Mouse (Mus musculus) kidney, embryonic 14.5 days (tissue): Measurements from ENCODE around the gene Actr1a. TPM values are rescaled to one million over a fixed set of nuclear protein-coding genes. Genes with fewer than 3 reads are reported as not detected.

Experiments used
- ATAC-seq: fragments of 200-750 bp; cut with Nextera tagmentation; 2 replicates; pipeline ENCODE4 v1.8.0; 2017; ENCODE audit warnings: moderate number of reproducible peaks, mild to moderate bottlenecking, moderate TSS enrichment, moderate library complexity; ENCODE audit not compliant: low FRiP score, low TSS enrichment
- H3K27ac ChIP-seq: fragments of 300-500 bp; sonication (generic); 2 replicates; pipeline ENCODE4 v1.5.1; 2014; ENCODE audit warnings: low read depth, mild to moderate bottlenecking, low read length, moderate library complexity, mixed read lengths
- H3K27me3 ChIP-seq: fragments of 300-500 bp; sonication (generic); 2 replicates; pipeline ENCODE4 v1.6.1; 2014; ENCODE audit warnings: mild to moderate bottlenecking, low read length; ENCODE audit not compliant: control insufficient read depth, insufficient read depth
- H3K36me3 ChIP-seq: fragments of 300-500 bp; sonication (generic); 2 replicates; pipeline ENCODE4 v1.6.1; 2014; ENCODE audit warnings: low read length, mixed read lengths; ENCODE audit not compliant: control insufficient read depth, insufficient read depth
- H3K4me1 ChIP-seq: fragments of 300-500 bp; sonication (generic); 2 replicates; pipeline ENCODE4 v1.6.1; 2014; ENCODE audit warnings: low read length, mixed read lengths; ENCODE audit not compliant: control insufficient read depth, insufficient read depth
- H3K4me2 ChIP-seq: fragments of 300-500 bp; sonication (generic); replicated peaks from 2 replicates; pipeline ENCODE4 v1.6.1; 2014; ENCODE audit warnings: low read depth, mild to moderate bottlenecking, low read length
- H3K4me3 ChIP-seq: fragments of 300-500 bp; sonication (generic); 2 replicates; pipeline ENCODE4 v1.5.1; 2014; ENCODE audit warnings: mild to moderate bottlenecking, low read length
- H3K9ac ChIP-seq: fragments of 300-500 bp; sonication (generic); 2 replicates; pipeline ENCODE4 v1.6.1; 2014; ENCODE audit warnings: low read depth, mild to moderate bottlenecking, low read length, moderate library complexity
- H3K9me3 ChIP-seq: fragments of 300-500 bp; sonication (generic); 2 replicates; pipeline ENCODE4 v1.6.1; 2016; ENCODE audit warnings: low read length; ENCODE audit not compliant: control insufficient read depth
- WGBS: fragments of 180-500 bp; shearing (Covaris S2); extraction: QIAGEN DNeasy Blood & Tissue Kit; methylation state at CpG from one replicate; pipeline ENCODE4 v1.1.7; 2014; 5-methylcytosine and 5-hydroxymethylcytosine counted together
- polyA plus RNA-seq: library from polyadenylated mRNA; unstranded; fragments of >200 nt; fragmentation: Nextera tagmentation; extraction: Ambion mirVana; gene quantifications from 2 replicates; pipeline ENCODE4 v1.2.1, GENCODE M21; 2014

Actr1a gene
- polyA plus RNA-seq, 1 experiment from 2014 or later = 134 TPM

DNA sequence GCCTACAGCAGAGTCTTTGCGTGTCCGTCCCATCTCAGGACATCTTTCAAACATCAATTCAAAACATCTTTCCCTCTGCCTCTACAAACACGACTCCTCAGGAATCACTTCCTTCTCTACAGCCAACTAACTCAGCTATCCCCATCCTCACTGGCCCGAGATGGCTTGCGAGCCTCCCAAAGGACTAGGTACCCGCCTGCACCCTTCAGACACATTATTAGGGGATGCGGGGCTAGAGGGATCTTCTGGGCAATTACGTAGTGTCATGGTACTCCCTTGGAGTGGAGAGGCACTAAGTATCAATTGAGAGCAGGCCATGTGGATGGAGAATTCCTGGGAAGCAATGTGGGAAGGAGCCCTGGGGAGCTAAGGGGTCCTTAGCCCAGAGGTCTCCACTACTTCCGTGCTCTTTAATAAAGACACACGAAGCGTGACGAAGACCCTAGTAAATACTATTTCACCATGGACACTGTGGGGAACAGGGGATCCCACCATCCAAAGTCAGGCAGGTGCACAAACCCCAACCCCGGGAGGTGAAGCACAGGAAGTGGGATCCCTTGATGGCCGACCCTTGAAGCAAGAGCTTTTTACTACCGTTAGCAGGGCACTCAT, 57.7 kb downstream of the Actr1a start:
- WGBS = 33% methylated on average over 15 of the region's 15 CpGs
- Histone ChIP-seq H3K9ac (peak overlapping the region; percentile 76), H3K36me3 (no peaks in the 10 kb centered on the region), H3K4me2 (peak overlapping the region; percentile 44), H3K27ac (no peak overlapping the region), H3K27me3 (no peaks in the 10 kb centered on the region), H3K9me3 (no peaks in the 10 kb centered on the region), H3K4me3 (peak overlapping the region; percentile 70), H3K4me1 (peaks cover 15% of the 10 kb centered on the region; the same call in 1 of the 2 replicates)
- peak; percentile 12 for ATAC-seq

DNA sequence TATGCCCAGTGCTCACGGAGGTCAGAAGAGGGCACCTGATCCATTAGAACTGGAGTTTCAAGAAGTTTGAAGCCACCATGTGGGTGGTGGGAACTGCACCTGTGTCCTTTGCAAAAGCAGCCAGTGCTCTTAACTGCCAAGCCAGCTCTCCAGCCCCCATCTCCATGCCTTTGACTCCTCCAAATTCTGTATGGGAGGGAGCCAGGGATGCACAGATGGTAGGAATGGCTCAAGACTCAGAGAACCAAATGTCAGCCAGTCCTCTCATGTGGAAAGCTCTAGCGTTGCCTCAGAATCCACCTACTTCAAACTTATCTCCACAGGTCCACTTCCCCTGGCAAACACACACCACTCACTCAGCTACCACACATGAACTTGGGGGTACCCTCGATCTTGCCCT, 61.6 kb downstream of the Actr1a start:
- Histone ChIP-seq H3K4me2 (no peak overlapping the region), H3K4me3 (no peak overlapping the region), H3K27me3 (no peaks in the 10 kb centered on the region), H3K4me1 (peaks cover 11% of the 10 kb centered on the region; the same call in 1 of the 2 replicates), H3K27ac (no peak overlapping the region), H3K36me3 (peaks cover 21% of the 10 kb centered on the region), H3K9me3 (no peaks in the 10 kb centered on the region), H3K9ac (no peak overlapping the region)
- ATAC-seq = no peak
- 96% methylated on average over 3 of the region's 3 CpGs for WGBS

GRCm38 (mm10) chr19:46332721-46333339, 62.7 kb downstream of the Actr1a start:
- peaks cover 12% of the 10 kb centered on the region; the same call in 1 of the 2 replicates for H3K4me1 ChIP-seq
- no peak for ATAC-seq
- H3K36me3 ChIP-seq = peaks cover 21% of the 10 kb centered on the region
- no peaks in the 10 kb centered on the region for H3K27me3 ChIP-seq
- no peak overlapping the region for H3K9ac ChIP-seq
- no peak overlapping the region for H3K4me3 ChIP-seq
- H3K4me2 ChIP-seq = no peak overlapping the region
- H3K9me3 ChIP-seq = no peaks in the 10 kb centered on the region
- no peak overlapping the region for H3K27ac ChIP-seq
- 73% methylated on average over 7 of the region's 7 CpGs for WGBS

DNA sequence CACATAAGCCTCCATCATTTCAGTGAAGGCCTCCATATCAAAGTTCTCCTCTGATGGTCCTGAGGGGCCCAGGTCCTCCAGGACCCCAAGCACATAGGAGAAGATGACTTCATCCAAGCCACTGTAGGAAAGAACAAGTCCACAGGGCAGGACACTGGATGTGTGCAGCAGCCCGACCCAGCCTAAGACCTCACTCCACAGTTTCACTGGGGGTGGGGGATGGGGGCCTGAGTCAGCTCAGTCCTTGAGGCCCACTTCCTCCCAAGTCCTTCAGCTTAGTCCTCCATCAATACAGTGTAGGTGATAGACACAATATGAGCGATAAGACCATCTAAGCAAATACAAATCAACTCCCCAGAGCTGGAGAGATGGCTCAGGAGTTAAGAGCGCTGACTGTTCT, 63.6 kb downstream of the Actr1a start:
- no peak overlapping the region for H3K4me3 ChIP-seq
- ATAC-seq = no peak
- no peak overlapping the region for H3K4me2 ChIP-seq
- H3K27me3 ChIP-seq = peaks cover 2% of the 10 kb centered on the region
- H3K36me3 ChIP-seq = peaks cover 21% of the 10 kb centered on the region
- H3K27ac ChIP-seq = no peak overlapping the region
- WGBS = 92% methylated on average over 3 of the region's 3 CpGs
- no peaks in the 10 kb centered on the region for H3K9me3 ChIP-seq
- no peak overlapping the region for H3K9ac ChIP-seq
- H3K4me1 ChIP-seq = peaks cover 8% of the 10 kb centered on the region; the same call in 1 of the 2 replicates

DNA sequence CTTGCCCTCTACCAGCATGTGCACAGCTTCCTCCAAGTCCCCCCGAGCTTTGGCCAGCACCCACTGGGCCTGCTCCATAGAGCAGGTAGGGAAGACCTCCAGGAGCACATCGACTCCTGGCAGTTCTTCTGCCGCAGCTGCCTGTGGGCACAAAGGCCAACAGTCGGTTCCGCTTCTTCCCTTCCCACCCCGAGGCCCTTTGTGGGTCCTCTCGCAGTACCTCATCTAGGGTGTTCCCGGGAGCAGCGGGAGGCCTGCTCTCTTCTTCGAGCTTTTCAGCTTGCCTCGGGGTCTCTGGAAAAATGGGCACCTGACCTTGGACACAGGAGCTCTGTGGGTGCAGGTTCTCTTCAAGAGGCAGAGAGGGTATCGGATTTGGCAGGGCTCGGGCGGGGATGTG, 64.2 kb downstream of the Actr1a start:
- peaks cover 8% of the 10 kb centered on the region for H3K27me3 ChIP-seq
- H3K9ac ChIP-seq = no peak overlapping the region; the same call in 1 of the 2 replicates
- no peak overlapping the region for H3K4me2 ChIP-seq
- H3K4me1 ChIP-seq = peaks cover 8% of the 10 kb centered on the region; the same call in 1 of the 2 replicates
- no peak for ATAC-seq
- no peaks in the 10 kb centered on the region for H3K9me3 ChIP-seq
- no peak overlapping the region for H3K4me3 ChIP-seq
- 96% methylated on average over 14 of the region's 14 CpGs for WGBS
- no peak overlapping the region for H3K27ac ChIP-seq
- peaks cover 21% of the 10 kb centered on the region for H3K36me3 ChIP-seq

DNA sequence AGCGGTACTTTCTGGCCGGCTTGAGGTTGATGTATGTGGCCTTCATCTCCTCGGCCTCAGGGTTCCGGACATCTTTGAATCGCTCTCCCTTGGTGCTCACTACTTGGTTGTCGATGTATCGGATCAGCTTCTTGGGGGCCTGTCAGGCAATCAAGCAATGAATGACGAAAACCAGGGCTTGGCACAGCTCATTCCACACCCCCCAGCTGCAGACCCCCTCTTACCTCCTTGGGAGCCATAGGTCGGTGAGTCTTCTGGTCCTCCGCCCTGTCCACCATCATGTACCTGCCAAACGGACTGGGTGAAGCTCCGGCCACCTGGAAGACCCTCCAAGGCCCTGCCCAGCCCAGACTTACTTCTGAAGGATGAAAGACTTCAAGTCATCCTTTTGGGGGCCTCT, 64.9 kb downstream of the Actr1a start:
- peaks cover 21% of the 10 kb centered on the region for H3K36me3 ChIP-seq
- 90% methylated on average over 12 of the region's 12 CpGs for WGBS
- no peak overlapping the region for H3K4me2 ChIP-seq
- H3K4me1 ChIP-seq = peaks cover 8% of the 10 kb centered on the region; the same call in 1 of the 2 replicates
- H3K4me3 ChIP-seq = no peak overlapping the region
- H3K9ac ChIP-seq = no peak overlapping the region
- H3K27me3 ChIP-seq = peaks cover 15% of the 10 kb centered on the region
- H3K9me3 ChIP-seq = no peaks in the 10 kb centered on the region
- H3K27ac ChIP-seq = no peak overlapping the region
- ATAC-seq = no peak

DNA sequence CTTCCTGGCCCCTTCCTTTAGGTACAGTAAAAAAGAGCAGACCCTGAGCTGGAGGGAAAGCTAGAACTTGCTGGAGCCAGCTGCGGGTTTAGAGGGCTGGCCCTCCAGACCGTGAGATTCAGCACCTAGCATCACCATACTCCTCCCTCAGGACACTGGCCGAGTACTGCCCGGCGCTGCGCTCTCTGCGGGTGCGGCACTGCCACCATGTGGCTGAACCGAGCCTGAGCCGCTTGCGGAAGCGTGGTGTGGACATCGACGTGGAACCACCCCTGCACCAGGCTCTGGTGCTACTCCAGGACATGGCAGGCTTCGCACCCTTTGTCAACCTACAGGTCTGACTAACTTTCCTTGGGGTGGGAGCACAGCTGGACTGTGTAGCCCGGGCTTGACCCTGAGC, 65.6 kb downstream of the Actr1a start:
- peaks cover 22% of the 10 kb centered on the region for H3K27me3 ChIP-seq
- H3K27ac ChIP-seq = no peak overlapping the region
- H3K4me2 ChIP-seq = no peak overlapping the region
- 7% methylated on average over 16 of the region's 16 CpGs for WGBS
- peaks cover 21% of the 10 kb centered on the region for H3K36me3 ChIP-seq
- no peaks in the 10 kb centered on the region for H3K9me3 ChIP-seq
- H3K4me3 ChIP-seq = no peak overlapping the region
- ATAC-seq = peak; percentile 54
- peaks cover 8% of the 10 kb centered on the region; the same call in 1 of the 2 replicates for H3K4me1 ChIP-seq
- no peak overlapping the region for H3K9ac ChIP-seq

DNA sequence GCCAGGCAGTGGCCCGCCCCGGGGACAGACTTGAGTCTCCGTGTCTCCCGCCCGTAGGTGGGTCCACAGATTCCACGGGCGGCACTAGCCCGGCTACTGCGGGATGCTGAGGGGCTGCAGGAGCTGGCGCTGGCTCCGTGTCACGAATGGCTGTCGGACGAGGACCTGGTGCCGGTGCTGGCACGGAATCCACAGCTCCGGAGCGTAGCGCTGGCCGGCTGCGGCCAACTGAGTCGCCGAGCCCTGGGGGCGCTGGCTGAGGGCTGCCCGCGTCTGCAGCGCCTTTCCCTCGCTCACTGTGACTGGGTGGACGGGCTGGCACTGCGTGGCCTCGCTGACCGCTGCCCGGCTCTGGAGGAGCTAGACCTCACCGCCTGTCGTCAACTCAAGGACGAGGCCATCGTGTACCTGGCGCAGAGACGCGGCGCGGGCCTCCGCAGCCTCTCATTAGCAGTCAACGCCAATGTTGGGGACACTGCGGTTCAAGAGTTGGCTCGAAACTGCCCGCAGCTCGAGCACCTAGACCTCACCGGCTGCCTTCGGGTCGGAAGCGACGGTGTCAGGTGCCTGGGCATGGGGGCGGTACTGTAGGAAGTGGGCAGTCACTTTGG, 66.4 kb downstream of the Actr1a start:
- H3K4me3 ChIP-seq = peak overlapping the region; percentile 73
- peaks cover 21% of the 10 kb centered on the region for H3K36me3 ChIP-seq
- peaks cover 30% of the 10 kb centered on the region for H3K27me3 ChIP-seq
- H3K4me2 ChIP-seq = peak overlapping the region; percentile 98
- H3K4me1 ChIP-seq = peaks cover 8% of the 10 kb centered on the region; the same call in 1 of the 2 replicates
- ATAC-seq = no peak
- peak overlapping the region; percentile 53 for H3K9ac ChIP-seq
- no peaks in the 10 kb centered on the region for H3K9me3 ChIP-seq
- peak overlapping the region; percentile 82 for H3K27ac ChIP-seq
- 1% methylated on average over 54 of the region's 54 CpGs for WGBS
